Mouse (Mus musculus): ENCODE data around the gene Defa32. TPM values are rescaled to one million over a fixed set of nuclear protein-coding genes. Genes with fewer than 3 reads are reported as not detected.
"Not testable (repeated sequence)": the region's sequence is repeated elsewhere in the genome, so short reads cannot be mapped to it uniquely, and the experiment has no call there.

Gene Defa32
- not detected in 2 replicates for total RNA-seq (2014; fragmentation: Nextera tagmentation)
- not detected in 2 replicates for total RNA-seq (2017)
- not detected in 2 replicates for polyA plus RNA-seq (2012)

- not testable (repeated sequence) for H3K36me3 ChIP-seq (replicated peaks); H3K27me3 ChIP-seq (ENCODE audit: insufficient read depth, low read length); H3K4me1 ChIP-seq (ENCODE audit: insufficient read depth, low read depth, low read length); H3K9me3 ChIP-seq (replicated peaks); ATAC-seq (ENCODE audit: extremely low read depth, insufficient number of reproducible peaks, low FRiP score, poor library complexity, severe bottlenecking); DNase-seq (ENCODE audit: low spot score); H3K4me3 ChIP-seq (ENCODE audit: low read depth, low read length)
Observed at GRCm38 (mm10) chr8:21528732-21529131, at the start of gene Defa32. TSS of gene Defa32 (plus strand) at chr8:21529032.

GRCm38 (mm10) chr8:21508958-21509357 is 19.9 kb upstream of the Defa32 start, which contains the start of gene Defa20:
TSS of gene Defa20 (plus strand) at chr8:21509258.
- H3K4me3 ChIP-seq (ENCODE audit: low read depth, low read length); H3K4me1 ChIP-seq (ENCODE audit: insufficient read depth, low read depth, low read length); H3K9me3 ChIP-seq (replicated peaks); H3K36me3 ChIP-seq (replicated peaks); ATAC-seq (ENCODE audit: extremely low read depth, insufficient number of reproducible peaks, low FRiP score, poor library complexity, severe bottlenecking); H3K27me3 ChIP-seq (ENCODE audit: insufficient read depth, low read length); DNase-seq (ENCODE audit: low spot score): not testable (repeated sequence)

- not testable (repeated sequence) for H3K4me1 ChIP-seq (ENCODE audit: insufficient read depth, low read depth, low read length); ATAC-seq (ENCODE audit: extremely low read depth, insufficient number of reproducible peaks, low FRiP score, poor library complexity, severe bottlenecking); DNase-seq (ENCODE audit: low spot score); H3K9me3 ChIP-seq (replicated peaks); H3K36me3 ChIP-seq (replicated peaks); H3K4me3 ChIP-seq (ENCODE audit: low read depth, low read length); H3K27me3 ChIP-seq (ENCODE audit: insufficient read depth, low read length)
Observed at GRCm38 (mm10) chr8:21565086-21565485, 36.3 kb downstream of the Defa32 start, which contains the start of gene Defa37. TSS of gene Defa37 (plus strand) at chr8:21565386.

Other genes with a start within 250 kb of the Defa32 start
- not detected in 2 replicates for gene Defa27, start 213.5 kb upstream of the Defa32 start, total RNA-seq (2014; fragmentation: Nextera tagmentation)
- not detected in 2 replicates for gene Defa27, start 213.5 kb upstream of the Defa32 start, total RNA-seq (2017)
- not detected in 2 replicates for gene Defa27, start 213.5 kb upstream of the Defa32 start, polyA plus RNA-seq (2012)
- gene Defa29, start 202.0 kb upstream of the Defa32 start, total RNA-seq (2014; fragmentation: Nextera tagmentation) = not detected in 2 replicates
- not detected in 2 replicates for gene Defa29, start 202.0 kb upstream of the Defa32 start, total RNA-seq (2017)
- gene Defa29, start 202.0 kb upstream of the Defa32 start, polyA plus RNA-seq (2012) = not detected in 2 replicates
- gene Defa2, start 150.5 kb upstream of the Defa32 start, total RNA-seq (2014; fragmentation: Nextera tagmentation) = not detected in 2 replicates
- gene Defa2, start 150.5 kb upstream of the Defa32 start, total RNA-seq (2017) = not detected in 2 replicates
- not detected in 2 replicates for gene Defa2, start 150.5 kb upstream of the Defa32 start, polyA plus RNA-seq (2012)
- not detected in 2 replicates for gene Defa33, start 137.2 kb upstream of the Defa32 start, total RNA-seq (2014; fragmentation: Nextera tagmentation)
- not detected in 2 replicates for gene Defa33, start 137.2 kb upstream of the Defa32 start, total RNA-seq (2017)
- not detected in 2 replicates for gene Defa33, start 137.2 kb upstream of the Defa32 start, polyA plus RNA-seq (2012)
- gene Defa36, start 101.6 kb upstream of the Defa32 start, total RNA-seq (2014; fragmentation: Nextera tagmentation) = not detected in 2 replicates
- gene Defa36, start 101.6 kb upstream of the Defa32 start, total RNA-seq (2017) = not detected in 2 replicates
- gene Defa36, start 101.6 kb upstream of the Defa32 start, polyA plus RNA-seq (2012) = not detected in 2 replicates
- not detected in 2 replicates for gene Gm7849, start 72.5 kb upstream of the Defa32 start, total RNA-seq (2014; fragmentation: Nextera tagmentation)
- gene Gm7849, start 72.5 kb upstream of the Defa32 start, total RNA-seq (2017) = not detected in 2 replicates
- not detected in 2 replicates for gene Gm7849, start 72.5 kb upstream of the Defa32 start, polyA plus RNA-seq (2012)
- gene Defa20, start 19.8 kb upstream of the Defa32 start, total RNA-seq (2014; fragmentation: Nextera tagmentation) = not detected in 2 replicates
- not detected in 2 replicates for gene Defa20, start 19.8 kb upstream of the Defa32 start, total RNA-seq (2017)
- not detected in 2 replicates for gene Defa20, start 19.8 kb upstream of the Defa32 start, polyA plus RNA-seq (2012)
- not detected in 2 replicates for gene Defa37, start 36.4 kb downstream of the Defa32 start, total RNA-seq (2014; fragmentation: Nextera tagmentation)
- gene Defa37, start 36.4 kb downstream of the Defa32 start, total RNA-seq (2017) = not detected in 2 replicates
- not detected in 2 replicates for gene Defa37, start 36.4 kb downstream of the Defa32 start, polyA plus RNA-seq (2012)
- gene Defa28, start 54.0 kb downstream of the Defa32 start, total RNA-seq (2014; fragmentation: Nextera tagmentation) = not detected in 2 replicates
- gene Defa28, start 54.0 kb downstream of the Defa32 start, total RNA-seq (2017) = not detected in 2 replicates
- gene Defa28, start 54.0 kb downstream of the Defa32 start, polyA plus RNA-seq (2012) = not detected in 2 replicates
- not detected in 2 replicates for gene Gm7861, start 65.5 kb downstream of the Defa32 start, total RNA-seq (2014; fragmentation: Nextera tagmentation)
- gene Gm7861, start 65.5 kb downstream of the Defa32 start, total RNA-seq (2017) = not detected in 2 replicates
- gene Gm7861, start 65.5 kb downstream of the Defa32 start, polyA plus RNA-seq (2012) = not detected in 2 replicates
- not detected in 2 replicates for gene Defa26, start 89.2 kb downstream of the Defa32 start, total RNA-seq (2014; fragmentation: Nextera tagmentation)
- not detected in 2 replicates for gene Defa26, start 89.2 kb downstream of the Defa32 start, total RNA-seq (2017)
- not detected in 2 replicates for gene Defa26, start 89.2 kb downstream of the Defa32 start, polyA plus RNA-seq (2012)
- gene Defa17, start 126.7 kb downstream of the Defa32 start, total RNA-seq (2014; fragmentation: Nextera tagmentation) = not detected in 2 replicates
- gene Defa17, start 126.7 kb downstream of the Defa32 start, total RNA-seq (2017) = not detected in 2 replicates
- gene Defa17, start 126.7 kb downstream of the Defa32 start, polyA plus RNA-seq (2012) = not detected in 2 replicates
- gene Defa34, start 136.8 kb downstream of the Defa32 start, total RNA-seq (2014; fragmentation: Nextera tagmentation) = not detected in 2 replicates
- not detected in 2 replicates for gene Defa34, start 136.8 kb downstream of the Defa32 start, total RNA-seq (2017)
- not detected in 2 replicates for gene Defa34, start 136.8 kb downstream of the Defa32 start, polyA plus RNA-seq (2012)
- gene AY761184, start 174.6 kb downstream of the Defa32 start, total RNA-seq (2014; fragmentation: Nextera tagmentation) = not detected in 2 replicates
- gene AY761184, start 174.6 kb downstream of the Defa32 start, total RNA-seq (2017) = not detected in 2 replicates
- gene AY761184, start 174.6 kb downstream of the Defa32 start, polyA plus RNA-seq (2012) = not detected in 2 replicates
- not detected in 2 replicates for gene Defa24, start 205.5 kb downstream of the Defa32 start, total RNA-seq (2014; fragmentation: Nextera tagmentation)
- gene Defa24, start 205.5 kb downstream of the Defa32 start, total RNA-seq (2017) = not detected in 2 replicates
- not detected in 2 replicates for gene Defa24, start 205.5 kb downstream of the Defa32 start, polyA plus RNA-seq (2012)